ENCODE assay signal across 8 mouse cellular contexts in the genomic region with DNA sequence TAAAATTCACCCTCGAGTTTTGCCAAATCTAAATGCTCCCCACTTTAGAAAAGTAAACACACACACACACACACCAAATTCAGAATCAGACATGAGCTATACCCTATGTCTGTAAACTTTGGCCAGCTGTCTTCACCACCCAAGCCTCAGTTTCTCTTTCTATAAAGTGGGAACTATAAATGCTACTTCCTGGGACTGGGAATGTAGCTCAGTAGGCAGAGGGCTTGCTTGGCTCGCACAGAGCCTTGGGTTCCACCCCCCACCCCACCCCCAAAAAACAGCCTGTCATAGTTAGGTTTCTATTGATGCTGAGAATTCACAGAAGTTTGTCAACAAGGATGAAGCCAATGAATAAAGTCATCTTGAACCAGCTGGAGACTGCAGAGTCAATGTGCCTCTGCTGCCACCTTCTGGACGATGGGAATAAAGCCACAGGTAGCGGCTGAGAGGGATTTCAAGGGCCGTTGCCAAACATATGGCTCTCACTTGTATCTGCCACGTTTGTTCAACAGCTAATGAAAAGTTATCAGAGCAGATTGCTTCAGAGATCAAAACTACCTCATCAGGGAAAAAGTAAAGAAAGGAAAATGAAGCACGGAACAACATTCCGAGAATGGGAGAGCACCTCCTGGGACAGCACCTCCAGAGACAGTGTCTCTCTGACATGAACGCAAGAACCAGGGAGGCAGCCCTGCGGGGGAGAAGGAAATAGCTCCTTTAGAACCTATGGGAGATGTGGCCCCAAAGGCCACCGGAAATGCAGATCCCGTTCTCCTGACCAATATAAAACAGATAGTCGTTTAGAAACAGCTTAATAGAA. TPM values are rescaled to one million over a fixed set of nuclear protein-coding genes. Genes with fewer than 3 reads are reported as not detected.
DNase-seq lines count a peak whose midpoint lies in the region; ATAC-seq lines count a peak whose summit lies in the region.

No protein-coding gene starts in this region.

- H3K27me3 ChIP-seq in hindbrain, embryonic 13.5 days = 0 out of 2 replicates have a peak, but pooled peaks cover 6% of the 10 kb centered on the region

- no peak overlapping the region for H3K27ac ChIP-seq in hindbrain, embryonic 13.5 days

- H3K4me1 ChIP-seq in hindbrain, embryonic 13.5 days (replicated peaks) = peaks cover 14% of the 10 kb centered on the region

- H3K4me2 ChIP-seq in hindbrain, embryonic 13.5 days = no peak overlapping the region

- DNase-seq in Muller cell, postnatal 12 days (ENCODE audit: inconsistent ontology term) = peak; percentile 69
- peak; percentile 76 for DNase-seq in cerebellum, adult 11-12 months
- DNase-seq in forelimb bud, embryonic 11.5 days (ENCODE audit: low read depth, low spot score) = peak; percentile 91
- DNase-seq in layer of hippocampus, postnatal 14 days (ENCODE audit: low spot score in 2 of 2) = peak; percentile 81 to 94
- peak; percentile 87 for DNase-seq in lung, postnatal 25 days (ENCODE audit: low spot score)
- DNase-seq in right cerebral cortex, postnatal 10 days (ENCODE audit: low spot score in 2 of 2) = peak; percentile 87 to 90
- DNase-seq in urinary bladder, postnatal 36 days (ENCODE audit: low spot score in 2 of 2) = peak; percentile 69 to 83

- ATAC-seq in hindbrain, embryonic 13.5 days (ENCODE audit: low FRiP score) = peak; percentile 54

- H3K4me3 ChIP-seq in hindbrain, embryonic 13.5 days = no peak overlapping the region

- H3K9ac ChIP-seq in hindbrain, embryonic 13.5 days = no peak overlapping the region

- 29% methylated on average over 13 of the region's 13 CpGs for WGBS in hindbrain, embryonic 13.5 days

- no peaks in the 10 kb centered on the region for H3K36me3 ChIP-seq in hindbrain, embryonic 13.5 days

- H3K9me3 ChIP-seq in hindbrain, embryonic 13.5 days = no peaks in the 10 kb centered on the region

RNA-seq across cellular contexts. Expression of gene Utp6, which starts 42.3 kb away (rescaled TPM):
- 42.7 and 45.2 TPM in 2 replicates for polyA plus RNA-seq in hindbrain, embryonic 13.5 days (2015; fragmentation: Nextera tagmentation; extraction: Ambion mirVana)
- 10 to 100 TPM; 35.9 to 36.3 TPM for total RNA-seq in layer of hippocampus, postnatal 14 days (2021)
